Mouse (Mus musculus) megakaryocyte progenitor cell, adult 5-6 weeks (primary cell): ENCODE results near the gene Bmpr1b. TPM values are rescaled to one million over a fixed set of nuclear protein-coding genes. Genes with fewer than 3 reads are reported as not detected.
"Not testable (repeated sequence)": the region's sequence is repeated elsewhere in the genome, so short reads cannot be mapped to it uniquely, and the experiment has no call there.

Experiments
- ATAC-seq: replicated peaks from 2 replicates; pipeline ENCODE4 v1.8.0; 2016; ENCODE audit warnings: mild to moderate bottlenecking, moderate TSS enrichment, inconsistent platforms; ENCODE audit not compliant: poor library complexity
- total RNA-seq, 2 experiments: library from RNA; stranded (forward) in 1 of 2; stranded (reverse) in 1 of 2; fragments of 157-497, 149-512 nt in 1 of 2; fragments of 200-1000 nt in 1 of 2; gene quantifications; 2 replicates each; pipeline versions ENCODE4 v1.2.3 to v1.2.4; 2015 to 2017

The Bmpr1b gene
- total RNA-seq (2015) (not detected in 2 replicates), total RNA-seq (2017) (not detected in 2 replicates)

DNA sequence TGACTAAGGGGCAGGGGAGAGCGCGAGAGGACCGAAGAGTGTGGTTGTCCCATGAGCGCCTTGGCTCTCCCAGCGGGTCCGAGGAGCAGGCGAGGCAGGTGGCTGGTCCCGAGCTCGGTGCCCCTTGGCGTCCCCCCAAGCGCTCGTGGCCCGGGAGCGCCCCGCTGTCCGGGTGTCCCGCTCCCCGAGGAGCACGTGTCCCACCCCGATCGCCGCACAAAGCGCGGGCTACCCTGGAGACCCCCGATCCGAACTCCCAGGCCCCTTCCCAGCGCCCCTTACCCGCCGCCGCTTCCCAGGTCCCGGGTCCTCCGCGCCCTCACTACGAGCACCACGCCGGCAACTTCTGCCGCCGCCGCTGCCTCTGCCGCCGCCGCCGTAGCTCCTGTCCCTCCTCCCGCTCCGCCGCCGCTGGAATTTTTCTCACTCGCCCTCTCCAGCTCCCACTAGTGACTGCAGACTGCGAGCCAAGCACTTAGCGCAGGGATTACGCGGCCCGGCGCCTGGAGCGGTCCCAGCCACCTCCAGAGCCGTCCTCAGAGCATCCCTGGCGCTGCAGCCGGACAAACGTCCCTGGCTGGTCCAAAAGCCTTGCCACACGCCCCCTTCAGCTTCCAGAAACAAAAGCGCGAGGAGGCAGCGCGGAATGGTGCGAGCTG, at the start of gene Bmpr1b:
Gene Bmpr1b, minus strand, starts transcription at position 563 of the 659 bp plus-strand sequence.
- peak; percentile 37 for ATAC-seq

DNA sequence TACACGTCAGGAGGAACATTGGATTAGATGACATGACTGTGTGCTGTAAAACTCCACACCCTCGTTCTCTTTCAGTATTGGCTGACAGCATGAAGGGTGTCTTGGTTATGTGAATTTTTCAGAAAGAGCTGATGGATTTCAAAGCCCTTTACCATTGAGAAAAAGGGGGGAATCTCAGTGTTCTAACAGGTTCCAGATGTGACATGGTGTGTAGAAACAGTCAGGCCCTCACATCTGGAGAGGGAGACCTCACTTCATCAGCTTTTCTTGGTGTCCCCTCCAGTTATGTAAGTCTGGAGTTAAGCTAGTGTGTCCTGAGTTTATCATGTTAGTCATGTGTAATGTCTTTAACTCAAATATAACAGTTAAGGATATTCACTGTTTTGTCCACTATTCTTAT, 43.6 kb upstream of the Bmpr1b start:
- ATAC-seq: no peak

DNA sequence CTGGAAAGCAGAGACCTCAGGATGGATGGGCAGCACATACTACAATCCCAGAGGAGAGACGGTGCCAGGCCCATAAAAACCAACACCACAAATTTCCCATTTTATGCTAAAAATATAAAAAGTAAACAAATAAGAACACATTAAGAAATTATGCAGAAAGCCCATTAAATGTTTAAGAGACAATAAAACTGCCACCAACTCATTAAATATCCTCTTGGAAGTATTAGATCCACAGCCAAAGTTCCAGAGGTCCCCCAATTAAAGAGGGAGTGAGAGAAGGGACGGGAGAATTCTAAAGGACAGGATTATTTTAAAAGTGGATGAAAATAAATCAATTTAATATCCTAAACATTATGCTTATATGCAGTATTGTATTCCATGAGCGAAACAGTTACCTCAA, 43.0 kb upstream of the Bmpr1b start:
- ATAC-seq: no peak

DNA sequence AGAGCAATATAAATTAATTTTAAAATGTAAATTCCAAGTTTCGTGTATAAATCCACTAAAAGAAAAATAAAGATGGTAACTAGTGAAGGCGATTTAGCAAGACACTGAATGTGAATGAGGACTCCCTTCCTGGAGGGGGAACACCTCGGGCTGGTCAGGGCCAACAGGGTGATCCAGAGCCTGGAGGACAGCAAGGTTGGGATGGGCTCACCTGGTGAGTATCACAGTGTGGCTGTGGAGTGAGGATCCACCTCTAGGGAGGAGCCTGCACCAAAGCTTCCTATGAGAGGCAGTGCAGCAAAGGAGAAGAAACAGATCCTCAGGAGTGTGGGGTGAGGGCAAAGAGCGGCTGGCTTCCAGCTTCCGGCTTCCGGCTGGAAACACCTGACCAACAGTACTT, 40.8 kb upstream of the Bmpr1b start:
- ATAC-seq: no peak

DNA sequence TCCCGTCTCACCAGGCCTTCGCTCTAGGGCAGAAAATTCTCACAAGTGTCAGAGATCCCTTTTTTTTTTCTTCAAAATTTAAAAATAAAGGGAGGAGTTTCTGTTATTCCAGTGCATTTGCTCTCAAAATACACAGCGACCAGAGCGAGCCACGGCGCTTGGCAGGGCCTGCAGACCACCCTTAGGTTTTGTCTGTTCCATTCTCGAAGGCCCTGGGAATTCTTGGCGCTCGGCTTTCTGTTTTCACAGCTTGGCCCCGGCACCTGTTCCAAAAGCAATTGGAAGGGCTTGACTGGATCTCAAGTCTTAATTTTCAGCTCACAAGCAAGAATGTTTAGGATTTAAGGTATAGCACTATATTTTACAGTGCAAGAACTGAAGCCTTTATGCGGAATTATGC, 39.8 kb upstream of the Bmpr1b start:
- no peak for ATAC-seq

DNA sequence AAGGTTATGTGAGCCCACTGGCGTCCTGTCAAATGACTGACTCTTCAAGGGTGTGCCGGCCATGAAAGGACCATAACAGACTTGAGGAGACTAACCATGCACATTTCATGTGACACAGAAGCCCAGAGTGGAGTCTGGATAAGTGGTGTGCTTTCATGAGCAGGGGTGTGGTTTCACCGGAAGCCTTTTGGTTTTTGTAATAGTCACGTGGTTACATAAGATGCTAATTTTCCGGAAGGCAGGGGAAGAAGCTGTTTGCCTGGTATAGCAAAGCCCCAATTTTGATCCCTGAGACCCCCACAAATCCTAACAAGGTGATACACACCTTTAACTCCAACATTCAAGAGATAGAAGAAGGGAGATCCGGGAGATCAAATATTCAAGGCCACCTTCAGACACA, 38.3 kb upstream of the Bmpr1b start:
- peak; percentile 42 for ATAC-seq

DNA sequence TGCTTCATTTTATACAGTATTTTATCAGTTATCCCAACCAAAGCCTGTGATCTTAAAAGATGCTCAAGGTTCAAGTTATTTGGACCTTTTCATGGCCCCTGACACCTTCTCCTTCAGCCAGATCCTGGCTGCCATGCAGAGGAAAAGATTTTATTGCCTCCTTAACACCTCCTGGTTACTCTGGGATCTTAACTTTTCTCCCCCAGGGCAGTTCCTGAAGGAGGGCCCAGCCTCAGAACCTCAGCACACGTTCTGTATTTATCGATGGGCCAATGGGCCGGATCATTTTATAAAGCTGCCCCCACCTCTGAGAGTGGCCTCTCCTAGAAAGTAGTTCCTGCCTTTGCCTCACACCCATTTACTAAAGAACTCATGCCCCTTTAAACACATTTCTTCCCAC, 37.1 kb upstream of the Bmpr1b start:
- ATAC-seq: no peak

DNA sequence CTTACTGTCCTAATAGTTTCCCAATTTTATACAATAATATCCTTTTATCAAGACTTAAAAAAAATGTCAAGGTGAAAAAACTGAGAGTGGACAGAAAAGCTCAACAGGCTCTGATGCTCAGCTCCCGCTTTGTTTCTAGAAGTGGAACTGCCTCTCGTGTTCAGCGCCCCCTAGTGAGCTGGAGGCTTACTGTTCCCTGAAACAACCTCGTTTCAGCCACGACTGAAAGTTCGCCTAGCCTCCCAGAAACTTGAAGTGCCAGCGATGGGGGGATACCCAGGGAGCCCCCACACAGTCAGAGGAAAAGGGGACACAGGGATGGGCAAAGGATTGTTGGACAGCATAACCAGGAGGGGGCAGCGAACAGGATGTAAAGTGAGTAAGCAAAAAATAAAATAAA, 26.9 kb upstream of the Bmpr1b start:
- ATAC-seq: no peak

DNA sequence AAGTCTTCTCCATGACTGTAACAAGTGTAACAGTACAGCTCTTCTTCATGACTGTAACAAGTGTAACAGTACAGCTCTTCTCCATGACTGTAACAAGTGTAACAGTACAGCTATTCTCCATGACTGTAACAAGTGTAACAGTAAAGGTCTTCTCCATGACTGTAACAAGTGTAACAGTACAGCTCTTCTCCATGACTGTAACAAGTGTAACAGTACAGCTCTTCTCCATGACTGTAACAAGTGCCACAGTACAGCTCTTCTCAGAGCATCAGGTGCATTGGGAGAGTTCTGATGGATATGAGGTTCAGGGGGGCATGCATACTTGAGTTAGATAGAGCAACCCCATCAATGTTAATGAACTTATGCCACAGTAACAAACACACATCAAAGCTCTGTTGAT, 22.4 kb upstream of the Bmpr1b start:
- not testable (repeated sequence) for ATAC-seq

DNA sequence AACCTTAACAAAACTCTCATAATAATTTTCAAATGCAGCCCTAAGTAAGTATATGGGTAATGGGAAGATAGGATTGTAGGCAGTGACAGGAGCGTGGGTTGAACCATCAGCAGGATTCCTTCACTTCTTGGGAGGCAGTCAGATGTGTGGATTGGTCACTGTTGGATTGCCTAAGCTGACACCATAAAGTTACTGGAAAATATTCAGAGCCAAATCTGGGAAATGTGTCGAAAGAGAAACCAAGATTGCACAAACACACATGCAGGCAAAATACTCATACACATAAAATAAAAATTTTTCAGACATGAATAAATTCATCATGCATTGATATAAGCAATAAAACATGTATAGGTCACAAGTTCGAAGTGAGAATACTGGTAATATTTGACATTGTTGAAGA, 17.3 kb upstream of the Bmpr1b start:
- no peak for ATAC-seq

DNA sequence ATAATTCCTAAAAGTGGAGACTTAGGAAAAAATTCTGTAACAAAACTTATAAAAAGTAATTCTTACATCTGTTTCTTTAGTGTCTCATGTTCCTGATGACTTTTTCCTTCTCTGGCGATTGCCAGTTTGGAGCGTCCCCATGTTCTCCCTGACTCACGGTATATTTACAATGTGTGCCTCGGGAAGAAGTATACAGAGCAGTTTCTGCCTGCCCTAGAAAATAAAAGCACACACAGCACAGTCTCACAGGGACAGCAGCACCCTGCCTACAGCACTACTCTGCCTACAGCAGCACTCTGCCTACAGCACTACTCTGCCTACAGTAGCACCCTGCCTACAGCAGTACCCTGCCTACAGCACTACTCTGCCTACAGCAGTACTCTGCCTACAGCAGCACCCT, 4.8 kb upstream of the Bmpr1b start:
- ATAC-seq: no peak

DNA sequence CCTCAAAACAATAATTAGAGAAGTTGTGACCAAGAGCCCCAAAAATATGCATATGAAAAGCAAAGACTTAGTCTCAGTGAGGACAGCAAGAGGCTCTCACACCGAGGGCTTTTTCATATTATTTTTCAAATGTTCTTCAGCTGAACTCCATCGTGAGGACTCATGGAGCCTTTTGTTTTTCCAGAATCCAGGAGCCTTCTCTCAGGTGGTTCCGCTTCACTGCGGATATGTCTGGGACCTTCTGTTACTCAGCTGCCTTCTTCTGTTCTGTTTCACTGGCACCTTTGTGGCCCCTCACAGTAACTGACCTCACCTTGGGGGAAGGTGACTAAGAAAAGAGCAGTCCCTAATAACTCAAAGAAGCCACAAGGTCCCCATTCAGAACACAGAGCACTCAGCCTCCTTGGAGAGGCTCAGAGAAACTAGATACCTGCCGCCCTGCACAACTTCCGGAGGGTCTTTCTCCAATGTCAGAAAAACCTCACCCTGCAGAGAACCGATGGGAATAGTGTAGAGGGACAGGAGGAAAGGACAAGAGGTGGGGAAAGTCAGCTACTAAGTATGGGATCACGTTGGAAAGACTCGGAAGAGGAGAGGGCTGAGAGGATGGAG, 868 bp downstream of the Bmpr1b start:
- no peak for ATAC-seq

DNA sequence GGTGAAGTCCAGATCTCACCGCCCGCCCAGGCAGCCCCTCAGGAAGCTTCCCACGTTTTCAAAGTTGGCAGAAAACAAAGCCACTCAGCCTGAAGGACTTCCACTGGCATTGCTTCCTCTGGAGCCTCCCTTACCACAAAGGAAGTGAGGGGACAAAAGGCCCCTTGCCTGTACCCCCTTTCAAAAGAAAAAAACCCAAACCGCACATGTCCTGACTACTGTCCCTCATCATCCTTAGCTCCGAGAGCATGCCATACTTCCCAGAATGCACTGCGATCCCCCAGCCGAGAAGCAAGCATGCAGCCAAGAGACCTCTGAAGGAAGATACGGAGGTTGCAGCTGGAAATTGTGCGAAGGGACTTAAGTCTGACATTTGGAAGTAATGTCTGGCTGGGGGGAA, 4.2 kb downstream of the Bmpr1b start:
- ATAC-seq: peak; percentile 53

DNA sequence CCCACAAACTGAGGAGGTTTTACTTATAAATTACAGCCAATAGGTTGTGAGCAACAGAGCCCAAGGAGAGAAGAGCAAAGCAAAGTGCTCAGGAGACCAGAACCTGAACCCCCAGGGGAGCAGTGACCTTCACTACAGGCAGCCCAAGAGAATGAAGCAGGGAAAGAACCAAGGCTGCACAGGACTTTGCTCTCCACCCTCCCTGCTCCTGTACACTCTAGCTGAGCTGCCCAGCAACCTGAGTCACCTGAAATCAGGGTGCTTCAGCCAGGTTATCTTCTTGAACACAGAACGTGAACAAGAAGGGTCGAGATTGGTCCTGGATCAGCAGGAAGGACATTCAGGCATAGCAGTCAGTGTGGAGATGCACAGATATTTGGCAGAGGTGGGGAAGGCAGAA, 5.3 kb downstream of the Bmpr1b start:
- no peak for ATAC-seq

DNA sequence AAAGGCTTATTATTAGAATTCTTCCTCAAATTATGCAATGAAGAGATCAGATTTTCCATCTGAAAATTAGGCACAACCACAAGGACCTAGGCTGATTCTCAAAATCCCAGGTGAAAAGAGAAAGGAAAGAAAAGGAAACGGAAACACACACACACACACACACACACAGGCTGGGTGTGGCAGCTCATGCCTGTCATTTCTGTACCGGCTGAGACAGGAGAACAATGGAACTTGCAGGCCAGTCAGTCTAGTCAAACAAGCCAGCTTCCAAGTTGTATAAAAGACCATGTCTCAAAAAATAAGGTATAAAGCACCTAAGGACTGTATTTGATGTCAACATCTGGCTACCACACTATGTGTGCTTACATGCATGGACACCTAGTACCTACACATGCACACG, 7.8 kb downstream of the Bmpr1b start:
- ATAC-seq: no peak

DNA sequence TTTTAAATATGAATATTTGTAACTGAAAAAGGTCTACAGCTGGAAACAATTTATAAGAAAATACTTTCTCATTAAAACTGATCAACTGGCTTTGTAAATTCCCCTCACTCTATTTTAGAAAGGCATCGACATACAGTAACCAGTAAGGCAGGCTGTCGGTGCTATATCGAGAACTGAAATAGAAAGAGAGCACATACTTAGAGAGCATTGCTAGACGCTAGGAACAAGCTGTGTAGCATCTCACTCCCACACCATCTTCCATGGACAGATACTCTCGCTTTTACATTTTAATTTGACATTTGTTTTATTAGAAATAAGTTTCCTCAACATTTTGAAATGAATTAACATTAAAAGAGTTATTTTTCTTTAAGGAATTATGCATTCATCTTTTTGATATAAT, 17.2 kb downstream of the Bmpr1b start:
- ATAC-seq: no peak

DNA sequence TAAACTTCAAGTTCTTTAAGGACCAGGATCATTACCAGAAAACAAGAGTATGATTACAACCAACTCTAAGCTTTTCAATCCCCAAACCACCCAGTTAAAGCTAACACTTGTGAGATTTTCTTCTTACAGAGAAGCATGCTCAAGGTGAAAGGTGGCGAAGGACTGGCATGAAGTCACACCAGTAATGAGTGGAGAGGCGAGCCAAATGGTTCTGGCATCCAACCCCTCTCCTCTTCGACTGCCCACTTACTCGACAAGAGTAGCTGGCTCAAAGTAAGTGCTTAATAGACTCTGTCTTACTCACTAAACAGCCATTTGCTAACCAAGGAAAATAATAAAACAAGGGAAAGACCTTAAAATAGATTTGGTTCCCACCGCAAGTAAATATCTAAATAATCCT, 30.4 kb downstream of the Bmpr1b start:
- ATAC-seq: no peak

DNA sequence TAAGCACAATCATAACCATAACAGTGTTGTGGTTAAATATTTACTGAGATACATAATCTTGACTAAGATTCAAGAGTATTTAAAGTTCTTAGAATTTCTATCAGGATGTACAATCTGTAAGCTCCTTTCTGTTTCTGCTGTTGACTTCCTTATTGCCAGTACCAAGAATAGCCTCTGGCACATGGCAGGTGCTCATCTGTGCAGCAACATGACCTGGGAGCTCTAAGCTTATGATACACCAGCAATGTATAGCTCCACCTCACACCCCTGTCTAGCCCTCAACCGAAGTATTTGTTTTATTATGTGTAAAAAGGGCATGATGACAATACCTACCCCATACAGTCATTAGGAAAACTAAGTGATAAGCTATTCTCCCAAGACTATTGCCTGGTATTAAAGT, 42.8 kb downstream of the Bmpr1b start:
- no peak for ATAC-seq

DNA sequence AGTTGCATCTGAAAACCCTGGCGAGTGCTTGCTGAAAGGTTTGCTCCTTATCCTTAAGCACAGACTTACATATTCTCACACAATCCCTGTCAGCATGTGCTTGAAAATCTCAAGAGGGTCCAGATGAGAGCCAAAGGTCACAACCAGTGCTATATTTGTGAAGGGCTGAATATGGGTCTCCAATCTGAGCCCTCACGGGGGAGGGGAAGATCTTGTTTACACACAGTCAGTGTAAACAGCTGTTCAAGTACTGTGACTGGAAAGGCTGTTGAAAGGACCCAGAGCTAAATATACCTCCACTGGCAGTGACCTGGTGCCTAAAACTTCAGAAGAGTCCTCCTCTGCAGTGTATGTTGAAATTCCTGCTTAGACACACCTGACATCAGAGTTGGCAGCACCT, 43.7 kb downstream of the Bmpr1b start:
- no peak for ATAC-seq

DNA sequence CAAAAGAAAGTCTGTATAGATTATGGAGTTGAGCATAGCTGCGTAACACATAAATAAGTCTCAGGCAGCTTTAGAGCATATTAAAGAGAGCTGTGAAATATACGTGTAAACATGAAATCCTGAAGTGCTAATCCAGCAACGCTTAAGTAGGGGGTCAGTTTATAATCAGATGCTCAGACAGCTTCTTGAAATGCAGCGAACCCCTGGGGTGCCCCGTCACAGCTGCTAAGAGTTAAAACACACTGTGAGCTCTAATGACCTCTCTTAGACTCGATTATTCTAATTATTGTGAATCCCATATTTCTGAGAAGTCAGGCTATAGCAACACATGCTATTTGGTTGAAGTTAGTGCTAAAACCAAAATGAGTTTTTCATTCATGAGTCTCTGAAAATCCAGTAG, 45.0 kb downstream of the Bmpr1b start:
- no peak for ATAC-seq

DNA sequence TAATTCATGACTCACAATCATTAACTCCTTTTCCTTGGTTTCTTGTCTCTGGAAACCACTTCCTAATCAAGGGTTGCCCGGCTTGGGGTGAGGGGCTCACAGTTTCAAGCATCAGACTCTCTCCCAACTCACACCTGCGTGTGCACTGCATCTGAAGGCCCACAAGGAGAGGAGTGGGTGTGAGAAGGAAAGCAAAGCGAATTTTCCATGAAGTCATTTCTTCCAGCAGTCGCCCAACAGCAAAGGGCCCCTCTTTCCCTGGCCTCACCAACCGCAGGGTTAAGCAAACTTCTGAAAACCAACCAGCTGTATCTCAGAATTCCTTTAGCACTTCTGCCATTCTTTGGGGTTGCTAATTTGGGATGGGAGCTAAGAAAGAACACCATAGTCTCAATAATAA, 46.8 kb downstream of the Bmpr1b start:
- no peak for ATAC-seq

DNA sequence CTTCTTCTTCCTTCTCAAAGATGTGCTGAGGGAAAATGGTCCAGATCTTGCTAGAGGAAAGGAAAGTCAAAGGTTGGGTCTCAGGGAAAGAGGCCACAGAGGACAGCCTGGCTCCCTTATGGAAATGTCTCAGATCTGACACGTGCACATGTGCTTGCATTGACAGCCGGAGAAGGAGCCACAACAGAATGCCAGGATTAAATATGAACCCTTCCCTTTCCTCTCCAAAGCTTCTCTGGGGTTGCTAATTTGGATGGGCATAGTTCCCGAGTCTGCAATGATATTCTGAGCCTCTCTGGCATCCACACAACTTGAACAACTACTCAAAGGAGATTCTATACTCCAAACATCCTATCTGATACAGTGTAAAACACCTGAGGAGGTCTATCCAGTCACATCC, 48.4 kb downstream of the Bmpr1b start:
- no peak for ATAC-seq

DNA sequence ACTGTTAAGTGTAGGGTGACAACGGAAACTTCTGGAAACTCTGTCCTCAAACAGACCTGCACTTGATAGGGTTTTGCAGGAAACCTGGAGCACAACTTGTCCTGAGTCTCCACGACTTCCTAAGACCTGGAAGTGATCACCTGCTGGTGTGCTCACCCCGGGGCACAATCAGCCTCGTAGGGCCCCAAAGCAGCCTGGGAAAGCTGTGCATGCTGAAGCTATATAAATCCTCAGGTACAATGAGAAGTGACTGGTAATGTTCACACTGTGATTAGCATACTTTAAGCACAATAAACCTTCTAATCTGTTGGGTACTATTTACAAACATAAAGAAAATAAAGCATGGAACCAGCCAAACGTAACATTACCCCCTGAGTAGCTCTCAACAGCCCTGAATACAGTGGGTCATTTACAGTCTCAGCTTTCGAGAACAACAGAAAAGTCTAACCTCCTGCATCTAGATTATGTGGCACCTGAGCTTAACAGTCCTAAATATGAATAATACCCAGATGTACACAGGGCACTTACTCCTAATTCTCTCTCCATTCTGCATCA, 54.4 kb downstream of the Bmpr1b start:
- no peak for ATAC-seq
